Mouse (Mus musculus) limb, embryonic 10.5 days (tissue): Measurements from ENCODE around the gene Cfap45. TPM values are rescaled to one million over a fixed set of nuclear protein-coding genes. Genes with fewer than 3 reads are reported as not detected.
A peak's percentile ranks its signal among the peaks of the same experiment; 100 is the strongest.

ENCODE experiments used
- DNase-seq: peaks from one replicate; pipeline ENCODE4 v3.0.0-alpha.2; 2017; ENCODE audit warnings: low spot score
- H3K27ac ChIP-seq: fragments of 300-500 bp; sonication (generic); 2 replicates; pipeline ENCODE4 v1.5.1; 2016; ENCODE audit warnings: mild to moderate bottlenecking
- H3K27me3 ChIP-seq: fragments of 300-500 bp; sonication (generic); 2 replicates; pipeline ENCODE4 v1.6.1; 2016; ENCODE audit warnings: low read depth, mild to moderate bottlenecking; ENCODE audit not compliant: poor library complexity, severe bottlenecking
- H3K36me3 ChIP-seq: fragments of 300-500 bp; sonication (generic); 2 replicates; pipeline ENCODE4 v1.6.1; 2016; ENCODE audit warnings: mild to moderate bottlenecking, moderate library complexity
- H3K4me1 ChIP-seq: fragments of 300-500 bp; sonication (generic); 2 replicates; pipeline ENCODE4 v1.6.1; 2016
- H3K4me3 ChIP-seq: fragments of 300-500 bp; sonication (generic); 2 replicates; pipeline ENCODE4 v1.5.1; 2016; ENCODE audit warnings: mild to moderate bottlenecking, moderate library complexity
- H3K9me3 ChIP-seq: fragments of 300-500 bp; sonication (generic); replicated peaks from 2 replicates; pipeline ENCODE4 v1.6.1; 2016; ENCODE audit warnings: mild to moderate bottlenecking
- WGBS: fragments of 180-500 bp; shearing (Covaris S2); methylation state at CpG from one replicate; pipeline ENCODE4 v1.1.7; 2016; 5-methylcytosine and 5-hydroxymethylcytosine counted together
- polyA plus RNA-seq: library from polyadenylated mRNA; unstranded; fragments of >200 nt; fragmentation: Nextera tagmentation; extraction: Ambion mirVana; gene quantifications from 2 replicates; pipeline ENCODE4 v1.2.1, GENCODE M21; 2016

Gene Cfap45
- polyA plus RNA-seq, 1 experiment from 2014 or later, result 1.0 TPM

DNA sequence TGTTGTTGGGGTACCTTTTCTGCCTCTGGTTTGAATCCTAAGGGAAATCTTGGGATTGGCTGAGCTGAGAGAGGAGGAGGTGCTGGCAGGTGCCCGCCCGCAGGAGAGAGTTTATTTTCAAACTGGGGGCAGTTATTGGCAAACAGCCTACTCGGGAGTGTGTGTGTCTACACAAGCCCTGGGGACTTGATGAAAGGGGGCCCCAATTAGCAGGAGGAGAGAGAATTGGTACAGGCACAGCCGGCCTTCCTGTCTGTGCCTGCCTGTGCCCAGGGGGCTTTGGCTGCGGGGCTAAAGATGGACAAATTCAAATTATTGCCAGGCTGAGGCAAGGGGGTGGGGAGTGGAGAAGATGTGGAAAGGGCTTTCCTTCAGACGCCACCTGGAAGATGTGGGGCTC lies 34.8 kb upstream of the Cfap45 start:
- H3K4me1 ChIP-seq, result peaks cover 61% of the 10 kb centered on the region
- no peaks in the 10 kb centered on the region for H3K27me3 ChIP-seq
- peaks cover 63% of the 10 kb centered on the region for H3K36me3 ChIP-seq
- peak overlapping the region; percentile 68; the same call in 1 of the 2 replicates for H3K27ac ChIP-seq
- WGBS, result 46% methylated on average over 6 of the region's 6 CpGs
- H3K9me3 ChIP-seq, result no peaks in the 10 kb centered on the region
- peak overlapping the region; percentile 30 for H3K4me3 ChIP-seq
- no peak for DNase-seq

- peak overlapping the region; percentile 68; the same call in 1 of the 2 replicates for H3K27ac ChIP-seq
- H3K9me3 ChIP-seq, result no peaks in the 10 kb centered on the region
- H3K4me1 ChIP-seq, result peaks cover 58% of the 10 kb centered on the region
- peak overlapping the region; percentile 30 for H3K4me3 ChIP-seq
- no peaks in the 10 kb centered on the region for H3K27me3 ChIP-seq
- peaks cover 67% of the 10 kb centered on the region for H3K36me3 ChIP-seq
- DNase-seq, result no peak
- WGBS, result 42% methylated on average over 4 of the region's 4 CpGs
These were observed 34.4 kb upstream of the Cfap45 start for GRCm38 (mm10) chr1:172486236-172486635.

DNA sequence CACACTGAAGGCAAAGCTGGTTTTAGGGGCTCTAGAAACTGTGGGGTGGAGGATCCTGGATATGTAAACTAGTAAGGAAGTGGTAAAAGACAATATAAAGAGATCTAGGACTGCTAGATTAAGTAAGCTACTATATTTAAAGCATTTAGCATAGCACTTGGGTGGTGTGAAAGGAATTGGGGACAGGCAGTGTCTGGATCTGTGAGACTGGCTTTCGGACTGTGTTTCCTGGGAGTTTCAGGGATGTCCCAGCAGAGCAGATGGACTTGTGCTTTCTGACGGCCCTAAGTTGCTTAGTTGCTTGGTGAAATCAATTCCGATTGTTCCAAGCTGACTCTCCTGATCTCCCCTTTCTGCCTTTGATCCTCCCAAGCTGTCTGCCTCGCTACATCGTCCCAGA lies 34.0 kb upstream of the Cfap45 start:
- DNase-seq, result no peak
- Histone ChIP-seq H3K27ac (peak overlapping the region; percentile 68; the same call in 1 of the 2 replicates), H3K4me3 (peak overlapping the region; percentile 30), H3K4me1 (peaks cover 54% of the 10 kb centered on the region), H3K27me3 (no peaks in the 10 kb centered on the region), H3K9me3 (no peaks in the 10 kb centered on the region), H3K36me3 (peaks cover 71% of the 10 kb centered on the region)
- 76% methylated on average over 5 of the region's 5 CpGs for WGBS

DNA sequence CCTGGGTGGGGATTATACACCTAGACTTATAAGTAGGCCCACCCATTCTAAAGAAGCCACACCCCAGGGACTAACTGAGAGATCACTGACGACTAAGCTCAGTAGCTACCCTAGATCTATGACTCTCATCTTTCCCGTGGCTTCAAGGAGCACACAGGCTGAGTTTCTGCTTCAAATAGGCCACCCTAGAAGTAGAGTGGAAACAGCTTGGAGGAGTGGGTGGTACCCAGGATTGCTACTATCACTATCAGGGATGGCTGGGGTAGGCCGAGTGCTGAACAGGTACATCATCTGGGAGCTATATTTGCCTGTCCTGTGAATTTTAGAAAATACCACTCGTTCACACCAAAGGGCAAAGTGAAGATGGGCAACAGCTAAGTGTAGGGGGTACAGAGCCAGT lies 32.7 kb upstream of the Cfap45 start:
- Histone ChIP-seq H3K27me3 (no peaks in the 10 kb centered on the region), H3K4me3 (no peak overlapping the region), H3K36me3 (peaks cover 83% of the 10 kb centered on the region), H3K4me1 (peaks cover 49% of the 10 kb centered on the region), H3K9me3 (no peaks in the 10 kb centered on the region), H3K27ac (no peak overlapping the region)
- WGBS, result 83% methylated on average over 4 of the region's 4 CpGs
- no peak for DNase-seq

- Histone ChIP-seq H3K27ac (no peak overlapping the region), H3K4me1 (peaks cover 40% of the 10 kb centered on the region), H3K27me3 (no peaks in the 10 kb centered on the region), H3K36me3 (peaks cover 93% of the 10 kb centered on the region), H3K9me3 (no peaks in the 10 kb centered on the region), H3K4me3 (no peak overlapping the region)
- WGBS, result 90% methylated on average over 7 of the region's 7 CpGs
- DNase-seq, result no peak
These were observed 31.8 kb upstream of the Cfap45 start for GRCm38 (mm10) chr1:172488831-172489230.

DNA sequence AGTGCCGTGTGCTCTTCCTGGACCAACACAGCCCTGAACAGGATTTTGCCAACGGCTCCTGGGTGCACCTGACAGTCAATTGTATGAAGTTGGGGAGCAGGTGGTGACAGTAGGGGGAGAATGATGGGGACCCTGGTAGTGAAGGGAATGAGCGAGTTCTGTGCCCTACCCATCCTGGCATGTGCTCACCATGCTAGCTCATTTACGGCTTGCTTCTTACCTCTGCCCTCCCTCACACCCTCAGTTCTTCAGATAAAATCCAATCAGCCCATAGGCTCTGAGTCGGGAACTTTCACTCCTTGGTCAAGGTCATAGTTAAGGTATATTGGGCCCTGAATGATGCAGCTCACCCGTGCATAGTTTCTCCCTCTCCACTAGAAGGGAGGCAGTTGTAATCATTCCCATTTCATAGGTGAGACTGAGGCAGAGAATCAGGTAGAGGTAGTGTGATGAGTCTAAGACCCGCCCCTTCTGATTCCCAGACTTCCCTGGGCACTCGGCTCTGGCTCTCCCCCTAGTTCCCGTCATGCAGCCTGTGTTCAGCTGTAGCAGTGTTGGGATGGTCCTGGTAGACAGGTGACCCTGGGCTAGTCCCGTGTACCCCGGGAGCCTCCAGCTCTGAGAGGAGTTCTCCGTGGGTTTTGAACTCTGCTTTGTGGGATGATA lies 30.9 kb upstream of the Cfap45 start:
- Histone ChIP-seq H3K36me3 (peaks cover 95% of the 10 kb centered on the region), H3K27ac (no peak overlapping the region), H3K27me3 (no peaks in the 10 kb centered on the region), H3K9me3 (no peaks in the 10 kb centered on the region), H3K4me3 (no peak overlapping the region), H3K4me1 (peaks cover 31% of the 10 kb centered on the region)
- WGBS, result 62% methylated on average over 12 of the region's 12 CpGs
- DNase-seq, result no peak

- Histone ChIP-seq H3K4me1 (peaks cover 25% of the 10 kb centered on the region), H3K27ac (no peak overlapping the region), H3K9me3 (no peaks in the 10 kb centered on the region), H3K4me3 (peak overlapping the region; percentile 25), H3K27me3 (no peaks in the 10 kb centered on the region), H3K36me3 (peaks cover 95% of the 10 kb centered on the region)
- 19% methylated on average over 10 of the region's 10 CpGs for WGBS
- DNase-seq, result peak; percentile 93
These were observed 30.3 kb upstream of the Cfap45 start for GRCm38 (mm10) chr1:172490261-172490661.

- no peak for DNase-seq
- no peaks in the 10 kb centered on the region for H3K9me3 ChIP-seq
- no peaks in the 10 kb centered on the region for H3K27me3 ChIP-seq
- H3K4me3 ChIP-seq, result no peak overlapping the region
- WGBS, result 93% methylated on average over 8 of the region's 8 CpGs
- no peak overlapping the region for H3K27ac ChIP-seq
- H3K36me3 ChIP-seq, result peaks cover 95% of the 10 kb centered on the region
- peaks cover 9% of the 10 kb centered on the region for H3K4me1 ChIP-seq
These were observed 28.6 kb upstream of the Cfap45 start for GRCm38 (mm10) chr1:172492047-172492446.

GRCm38 (mm10) chr1:172493516-172493915 lies 27.1 kb upstream of the Cfap45 start:
- H3K9me3 ChIP-seq, result no peaks in the 10 kb centered on the region
- H3K27me3 ChIP-seq, result no peaks in the 10 kb centered on the region
- no peak overlapping the region for H3K27ac ChIP-seq
- no peak for DNase-seq
- 78% methylated on average over 6 of the region's 6 CpGs for WGBS
- H3K4me1 ChIP-seq, result peaks cover 9% of the 10 kb centered on the region
- H3K36me3 ChIP-seq, result peaks cover 95% of the 10 kb centered on the region
- no peak overlapping the region for H3K4me3 ChIP-seq

- peaks cover 20% of the 10 kb centered on the region for H3K4me1 ChIP-seq
- H3K27ac ChIP-seq, result no peak overlapping the region
- no peak overlapping the region for H3K4me3 ChIP-seq
- peaks cover 13% of the 10 kb centered on the region for H3K27me3 ChIP-seq
- no peaks in the 10 kb centered on the region for H3K9me3 ChIP-seq
- 81% methylated on average over 17 of the region's 17 CpGs for WGBS
- peaks cover 83% of the 10 kb centered on the region for H3K36me3 ChIP-seq
- no peak for DNase-seq
These were observed 24.6 kb upstream of the Cfap45 start for GRCm38 (mm10) chr1:172496030-172496429.

- Histone ChIP-seq H3K9me3 (no peaks in the 10 kb centered on the region), H3K4me1 (peaks cover 34% of the 10 kb centered on the region), H3K27ac (no peak overlapping the region), H3K36me3 (peaks cover 69% of the 10 kb centered on the region), H3K27me3 (peaks cover 27% of the 10 kb centered on the region), H3K4me3 (no peak overlapping the region)
- WGBS, result 86% methylated on average over 10 of the region's 10 CpGs
- no peak for DNase-seq
These were observed 23.2 kb upstream of the Cfap45 start for GRCm38 (mm10) chr1:172497428-172497827.

- peak; percentile 84 for DNase-seq
- peak within 1 kb of the TSS; percentile 79 for H3K27ac ChIP-seq
- peaks cover 58% of the 10 kb centered on the region for H3K4me1 ChIP-seq
- no peaks in the 10 kb centered on the region for H3K9me3 ChIP-seq
- H3K27me3 ChIP-seq, result peaks cover 29% of the 10 kb centered on the region
- peaks cover 44% of the 10 kb centered on the region for H3K36me3 ChIP-seq
- WGBS, result 1% methylated on average over 30 of the region's 30 CpGs
- peak within 1 kb of the TSS; percentile 62 for H3K4me3 ChIP-seq
These were observed 20.7 kb upstream of the Cfap45 start, which contains the start of gene Tagln2 for GRCm38 (mm10) chr1:172499765-172500441. Tagln2 (plus strand) TSS chr1:172500047.
